Mouse (Mus musculus): ENCODE data around the gene Tcfl5. TPM values are rescaled to one million over a fixed set of nuclear protein-coding genes. Genes with fewer than 3 reads are reported as not detected.

Tcfl5 gene
- polyA plus RNA-seq, 1 experiment from 2014 or later: 0.15 TPM

- peak overlapping the region; percentile 77 for H3K27ac ChIP-seq (ENCODE audit: low read depth, low read length)
- peak overlapping the region; percentile 80 for H3K4me3 ChIP-seq (ENCODE audit: low read depth, low read length)
- no peaks in the 10 kb centered on the region for H3K9me3 ChIP-seq (replicated peaks; ENCODE audit: control insufficient read depth, low read length)
- H3K36me3 ChIP-seq (ENCODE audit: control insufficient read depth, insufficient read depth, low read length): peaks cover 27% of the 10 kb centered on the region
- DNase-seq (ENCODE audit: low spot score): peak; percentile 97
- ATAC-seq: peak; percentile 83
- H3K27me3 ChIP-seq (replicated peaks; ENCODE audit: control insufficient read depth, insufficient read depth, low read length): no peaks in the 10 kb centered on the region
- H3K4me2 ChIP-seq (ENCODE audit: low read length): peak overlapping the region; percentile 65
- under 1% methylated on average over 52 of the region's 57 CpGs for WGBS
- peaks cover 11% of the 10 kb centered on the region for H3K4me1 ChIP-seq (ENCODE audit: control insufficient read depth, insufficient read depth, low read length)
- peak overlapping the region; percentile 96 for H3K9ac ChIP-seq (ENCODE audit: low read length)
These were observed 59.9 kb downstream of the Tcfl5 start for GRCm38 (mm10) chr2:180582481-180583153.

GRCm38 (mm10) chr2:180581002-180581401, 61.5 kb downstream of the Tcfl5 start, which contains the start of gene Mrgbp:
Mrgbp (plus strand) TSS chr2:180581304.
- Histone ChIP-seq H3K27me3 (replicated peaks; ENCODE audit: control insufficient read depth, insufficient read depth, low read length) (no peaks in the 10 kb centered on the region), H3K36me3 (ENCODE audit: control insufficient read depth, insufficient read depth, low read length) (peaks cover 14% of the 10 kb centered on the region), H3K9me3 (replicated peaks; ENCODE audit: control insufficient read depth, low read length) (no peaks in the 10 kb centered on the region), H3K4me1 (ENCODE audit: control insufficient read depth, insufficient read depth, low read length) (peaks cover 11% of the 10 kb centered on the region), H3K27ac (ENCODE audit: low read depth, low read length) (no peak within 1 kb of the TSS), H3K4me2 (ENCODE audit: low read length) (no peak within 1 kb of the TSS), H3K4me3 (ENCODE audit: low read depth, low read length) (no peak within 1 kb of the TSS), H3K9ac (ENCODE audit: low read length) (no peak within 1 kb of the TSS)
- ATAC-seq (no peak), DNase-seq (ENCODE audit: low spot score) (no peak)
- WGBS: 79% methylated on average over 3 of the region's 3 CpGs

GRCm38 (mm10) chr2:180578686-180579085, 63.8 kb downstream of the Tcfl5 start:
- H3K4me1 ChIP-seq (ENCODE audit: control insufficient read depth, insufficient read depth, low read length): peaks cover 7% of the 10 kb centered on the region
- peak; percentile 87 for DNase-seq (ENCODE audit: low spot score)
- H3K27ac ChIP-seq (ENCODE audit: low read depth, low read length): no peak overlapping the region
- WGBS: 6% methylated on average over 3 of the region's 3 CpGs
- H3K27me3 ChIP-seq (replicated peaks; ENCODE audit: control insufficient read depth, insufficient read depth, low read length): no peaks in the 10 kb centered on the region
- no peaks in the 10 kb centered on the region for H3K36me3 ChIP-seq (ENCODE audit: control insufficient read depth, insufficient read depth, low read length)
- ATAC-seq: peak; percentile 15; the same call in 1 of the 2 replicates
- no peak overlapping the region for H3K4me3 ChIP-seq (ENCODE audit: low read depth, low read length)
- H3K9ac ChIP-seq (ENCODE audit: low read length): no peak overlapping the region
- H3K9me3 ChIP-seq (replicated peaks; ENCODE audit: control insufficient read depth, low read length): no peaks in the 10 kb centered on the region
- no peak overlapping the region for H3K4me2 ChIP-seq (ENCODE audit: low read length)

- DNase-seq (ENCODE audit: low spot score): no peak
These were observed 66.0 kb downstream of the Tcfl5 start for GRCm38 (mm10) chr2:180576482-180576881.

More at GRCm38 (mm10) chr2:180576482-180576881, 66.0 kb downstream of the Tcfl5 start:
- H3K27ac ChIP-seq (ENCODE audit: low read depth, low read length): no peak overlapping the region
- H3K9ac ChIP-seq (ENCODE audit: low read length): no peak overlapping the region
- H3K4me3 ChIP-seq (ENCODE audit: low read depth, low read length): no peak overlapping the region
- no peaks in the 10 kb centered on the region for H3K4me1 ChIP-seq (ENCODE audit: control insufficient read depth, insufficient read depth, low read length)
- WGBS: 45% methylated on average over 4 of the region's 4 CpGs
- no peak overlapping the region for H3K4me2 ChIP-seq (ENCODE audit: low read length)
- no peaks in the 10 kb centered on the region for H3K9me3 ChIP-seq (replicated peaks; ENCODE audit: control insufficient read depth, low read length)
- no peaks in the 10 kb centered on the region for H3K27me3 ChIP-seq (replicated peaks; ENCODE audit: control insufficient read depth, insufficient read depth, low read length)
- H3K36me3 ChIP-seq (ENCODE audit: control insufficient read depth, insufficient read depth, low read length): no peaks in the 10 kb centered on the region
- ATAC-seq: no peak

Other genes with a start within 250 kb of the Tcfl5 start
- gene Slco4a1, start 186.5 kb downstream of the Tcfl5 start, polyA plus RNA-seq (2014; fragmentation: Nextera tagmentation; extraction: Ambion mirVana): 0.74 and 1.1 TPM in 2 replicates
- 4.4 and 6.1 TPM in 2 replicates for gene Ntsr1, start 142.7 kb downstream of the Tcfl5 start, polyA plus RNA-seq (2014; fragmentation: Nextera tagmentation; extraction: Ambion mirVana)
- 48.8 and 52.4 TPM in 2 replicates for gene Mrgbp, start 61.4 kb downstream of the Tcfl5 start, polyA plus RNA-seq (2014; fragmentation: Nextera tagmentation; extraction: Ambion mirVana)
- gene Ogfr, start 53.5 kb downstream of the Tcfl5 start, polyA plus RNA-seq (2014; fragmentation: Nextera tagmentation; extraction: Ambion mirVana): 95.6 and 100 TPM in 2 replicates
- 25.1 and 28.6 TPM in 2 replicates for gene Col9a3, start 44.9 kb downstream of the Tcfl5 start, polyA plus RNA-seq (2014; fragmentation: Nextera tagmentation; extraction: Ambion mirVana)
- 21.0 and 30.8 TPM in 2 replicates for gene Dido1, start 67.3 kb upstream of the Tcfl5 start, polyA plus RNA-seq (2014; fragmentation: Nextera tagmentation; extraction: Ambion mirVana)
- 56.3 and 60.4 TPM in 2 replicates for gene Gid8, start 67.4 kb upstream of the Tcfl5 start, polyA plus RNA-seq (2014; fragmentation: Nextera tagmentation; extraction: Ambion mirVana)
- gene Slc17a9, start 82.6 kb upstream of the Tcfl5 start, polyA plus RNA-seq (2014; fragmentation: Nextera tagmentation; extraction: Ambion mirVana): 0.25 TPM in 1 of 2 replicates, not detected in the other
- 0.85 and 1.1 TPM in 2 replicates for gene Bhlhe23, start 134.2 kb upstream of the Tcfl5 start, polyA plus RNA-seq (2014; fragmentation: Nextera tagmentation; extraction: Ambion mirVana)